Mouse (Mus musculus): ENCODE measurements around the gene Btbd9.
A peak's percentile ranks its signal among the peaks of the same experiment; 100 is the strongest.

Gene Btbd9

DNA sequence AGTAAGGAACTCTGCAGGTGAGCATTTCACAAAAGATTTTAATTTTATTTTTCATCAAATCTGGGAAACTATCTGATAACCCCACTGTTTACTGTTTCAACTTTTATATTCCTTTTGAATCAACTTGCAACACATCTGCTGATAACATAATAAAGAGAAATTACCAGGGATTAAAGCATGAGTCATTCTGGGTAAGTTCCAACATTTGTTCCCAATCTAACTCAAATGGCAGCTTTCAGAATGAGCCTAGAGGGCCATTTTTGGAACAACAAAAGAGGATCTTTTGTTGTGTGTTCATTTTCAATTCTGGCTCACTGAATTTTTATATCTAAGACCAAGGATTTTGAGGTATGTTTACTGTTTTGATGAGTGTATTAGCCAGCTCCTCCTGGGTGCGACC is 185.1 kb downstream of the Btbd9 start:
- DNase-seq (ENCODE audit: low read depth) = peak; percentile 60

DNA sequence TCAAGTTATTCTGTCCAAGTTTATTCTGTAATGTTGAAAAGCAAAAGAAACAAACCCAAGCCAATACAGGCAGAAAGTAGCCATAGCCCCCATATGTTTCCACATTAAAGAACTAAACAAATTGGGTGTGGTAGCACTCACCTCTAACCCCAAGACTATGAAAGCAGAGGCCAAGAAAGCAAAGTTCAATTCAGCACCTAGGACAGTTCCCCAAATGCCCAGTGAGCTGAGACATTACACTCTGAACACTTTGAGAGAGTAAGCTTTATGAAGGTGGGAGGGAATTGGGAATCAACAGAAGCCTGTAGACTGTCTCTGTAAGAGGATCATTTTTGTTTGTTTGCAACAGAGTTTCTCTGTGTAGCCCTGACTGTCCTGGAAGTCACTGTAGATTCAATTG is 186.6 kb downstream of the Btbd9 start:
- DNase-seq (ENCODE audit: low read depth) = peak; percentile 58

DNA sequence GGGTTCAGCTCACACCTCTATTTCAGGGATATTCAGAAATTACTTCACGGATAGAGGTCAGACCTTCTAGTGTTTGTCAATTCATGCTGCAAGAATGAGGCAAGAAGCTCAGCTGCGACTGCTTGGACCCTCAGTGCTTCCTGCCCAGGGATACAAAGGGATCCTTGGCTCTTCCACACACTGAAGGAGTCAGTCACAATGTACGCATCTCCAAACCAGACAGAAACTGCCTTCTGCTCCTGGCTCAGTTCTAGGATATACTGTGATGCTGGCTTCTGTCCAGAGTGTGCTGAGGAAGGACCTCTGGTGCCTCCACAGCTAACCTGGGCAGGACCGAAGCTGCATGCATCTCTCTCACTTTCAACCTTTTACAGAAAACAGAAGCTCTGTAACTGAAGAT is 187.5 kb downstream of the Btbd9 start:
- no peak for DNase-seq (ENCODE audit: low read depth)

DNA sequence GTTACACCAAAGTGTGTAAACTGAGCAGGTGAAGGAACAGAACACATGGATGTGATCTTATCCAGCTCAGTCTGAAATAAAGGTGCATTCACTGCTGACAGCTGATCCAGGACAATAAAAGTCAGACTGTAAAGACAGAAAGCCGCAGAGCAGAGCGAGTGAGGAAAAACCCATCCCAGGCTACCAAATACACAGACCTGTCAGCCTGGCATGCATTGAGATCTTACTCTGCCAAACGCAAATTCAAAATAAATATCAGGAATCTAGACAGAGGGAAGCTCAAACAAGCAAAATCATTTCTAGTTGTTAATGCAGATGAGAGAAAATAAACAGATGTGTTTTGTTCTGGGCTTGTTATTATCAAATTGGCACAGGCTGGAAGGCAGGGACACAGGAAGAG is 187.9 kb downstream of the Btbd9 start:
- DNase-seq (ENCODE audit: low read depth) = no peak

DNA sequence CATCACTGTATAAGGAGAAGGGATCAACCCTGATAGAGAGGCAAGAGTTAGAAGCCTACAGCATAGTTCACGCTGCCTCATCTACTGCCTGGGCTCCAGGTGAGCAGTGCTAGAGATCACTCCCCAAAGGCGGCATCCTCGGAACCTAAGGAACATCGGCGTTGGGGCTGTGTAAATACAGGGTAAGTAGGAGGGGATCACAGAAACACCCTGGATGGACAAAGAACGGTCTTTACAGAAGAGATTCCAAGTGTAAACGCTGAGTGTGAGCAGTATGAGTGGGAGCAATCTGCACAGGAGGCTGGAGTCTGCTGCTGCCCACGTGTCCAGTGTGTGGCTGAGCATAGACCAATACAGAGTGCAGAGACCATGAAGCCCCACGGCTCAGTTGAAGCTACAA is 190.0 kb downstream of the Btbd9 start:
- DNase-seq (ENCODE audit: low read depth) = no peak

DNA sequence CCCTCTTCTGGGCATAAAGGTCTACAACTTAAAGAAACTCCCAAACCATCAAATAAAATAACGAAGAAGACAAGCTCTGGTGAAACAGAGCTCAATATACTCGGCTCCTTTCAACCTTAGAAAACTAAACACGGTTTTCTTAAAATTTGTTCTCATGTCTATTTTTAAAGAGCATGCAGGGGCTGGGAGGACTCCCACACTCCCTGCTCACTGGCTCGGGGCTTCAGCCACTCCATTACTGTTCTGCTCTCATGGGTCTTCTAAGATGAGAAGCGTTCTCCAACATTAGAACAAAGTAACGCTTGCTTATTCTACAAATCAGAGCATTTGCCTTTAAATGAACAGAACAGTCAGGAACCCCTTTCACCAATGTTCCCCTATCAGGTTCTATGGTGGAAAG is 192.6 kb downstream of the Btbd9 start:
- no peak for DNase-seq (ENCODE audit: low read depth)

DNA sequence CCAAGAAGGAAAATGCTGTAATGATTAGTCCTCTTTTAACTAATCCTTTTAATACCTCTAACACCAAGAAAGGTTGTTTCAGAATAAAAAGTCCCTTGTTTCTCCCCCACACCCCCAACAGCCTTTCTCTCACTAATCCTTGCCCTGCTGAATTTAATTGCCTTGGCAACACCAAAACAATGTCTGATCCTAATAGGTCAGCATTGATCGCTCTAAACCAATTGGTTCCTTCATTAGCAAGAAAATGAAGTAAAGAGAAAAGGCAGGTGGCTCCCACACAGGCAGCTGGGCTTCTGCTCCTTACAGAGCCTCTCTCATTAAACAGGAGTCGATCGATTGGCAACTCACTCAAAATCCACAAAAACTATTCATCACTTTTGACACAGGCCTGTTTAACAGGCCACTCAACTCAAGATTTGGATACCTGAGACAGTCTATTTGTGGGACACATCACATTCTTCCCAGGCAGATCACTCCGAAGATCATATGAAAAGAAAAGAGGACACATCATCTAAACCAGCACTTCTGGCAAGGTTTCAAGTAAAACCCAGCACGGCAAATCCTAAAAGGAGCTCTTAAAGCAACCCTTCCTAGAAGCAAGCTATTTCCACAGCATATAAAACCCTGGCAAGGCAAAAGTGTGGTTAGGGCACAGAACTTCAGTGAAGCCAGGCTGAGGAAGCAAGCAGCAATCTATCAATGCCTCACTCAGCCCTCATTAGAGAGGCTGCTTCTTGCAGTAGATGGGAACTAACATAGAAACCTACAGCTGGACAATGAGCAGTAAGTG is 197.9 kb downstream of the Btbd9 start:
- peak; percentile 5 for DNase-seq (ENCODE audit: low read depth)

DNA sequence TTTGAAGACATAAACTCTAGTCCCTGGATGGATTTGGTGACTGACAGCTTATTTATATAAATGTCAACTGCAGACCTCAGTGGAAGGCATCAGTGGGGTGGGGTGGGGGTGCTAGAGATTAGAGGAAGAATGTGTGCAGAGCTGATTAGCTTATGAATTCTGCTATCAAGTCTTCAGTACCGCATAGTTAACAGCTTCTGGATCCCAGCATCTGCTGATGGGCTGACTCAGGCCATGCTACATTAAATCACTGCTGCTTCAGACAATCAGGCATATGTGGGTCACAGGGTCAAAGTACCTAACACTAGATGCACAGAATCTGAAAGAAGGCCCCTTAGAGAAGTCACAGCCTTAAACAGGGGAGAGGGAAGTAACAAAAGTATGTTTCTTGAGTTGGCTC is 198.5 kb downstream of the Btbd9 start:
- DNase-seq (ENCODE audit: low read depth) = no peak

DNA sequence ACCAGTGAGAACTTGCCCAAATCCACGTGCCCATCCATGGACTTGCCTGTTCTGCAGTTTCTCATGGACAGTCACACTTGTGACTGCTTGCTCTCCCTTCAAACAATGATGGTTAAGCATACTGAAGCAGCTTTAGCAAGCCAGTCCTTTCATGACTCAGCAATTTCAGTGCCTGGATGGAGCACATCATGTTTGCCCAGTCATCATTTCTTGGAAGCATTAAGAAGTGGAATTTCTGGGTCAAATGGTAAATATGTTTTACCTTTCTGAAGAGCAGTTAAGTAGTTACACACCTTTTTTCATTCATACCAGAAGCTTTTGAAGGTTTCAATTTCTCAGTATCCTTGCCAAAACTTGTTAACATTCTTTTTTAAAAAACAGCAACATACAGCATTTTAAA is 201.2 kb downstream of the Btbd9 start:
- peak; percentile 40 for DNase-seq (ENCODE audit: low read depth)

DNA sequence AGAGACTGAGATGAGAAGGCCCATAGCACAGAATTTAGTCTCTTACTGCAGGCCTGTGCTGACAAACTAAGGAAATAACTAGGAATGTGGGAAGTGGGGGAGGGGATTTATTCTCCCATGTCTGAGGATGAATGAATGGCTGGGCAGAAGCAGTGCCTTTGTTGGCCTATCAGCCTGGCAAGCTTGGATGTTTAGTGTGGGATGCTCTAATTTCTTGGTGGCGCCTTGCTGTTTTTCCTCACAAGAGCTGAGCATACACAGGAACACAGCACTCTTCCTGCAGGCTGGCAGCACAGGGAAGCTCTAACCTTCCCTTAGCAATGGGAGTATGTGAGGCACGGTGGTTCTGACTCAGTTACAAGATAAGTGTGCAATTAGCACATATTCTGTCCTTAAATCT is 207.7 kb downstream of the Btbd9 start:
- DNase-seq (ENCODE audit: low read depth) = no peak

DNA sequence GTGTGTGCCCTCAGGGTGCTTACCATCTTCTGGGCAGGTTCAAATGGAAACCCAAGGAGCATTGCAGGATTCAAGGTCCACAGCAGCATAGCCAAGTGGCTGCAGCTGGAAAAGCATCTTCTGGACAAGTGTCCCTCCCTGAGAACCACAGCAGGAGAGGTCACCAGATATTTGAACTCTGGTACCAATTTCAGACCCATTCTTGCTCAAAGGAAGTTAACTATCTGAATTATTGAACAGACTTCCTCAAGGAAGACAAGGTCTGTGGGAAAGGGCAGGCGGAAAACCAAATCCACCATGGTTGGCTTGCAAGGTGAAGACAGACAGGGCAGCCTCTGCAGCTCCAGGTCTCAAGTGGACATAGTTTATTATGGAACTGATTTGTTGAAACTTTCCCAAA is 211.6 kb downstream of the Btbd9 start:
- no peak for DNase-seq (ENCODE audit: low read depth)

DNA sequence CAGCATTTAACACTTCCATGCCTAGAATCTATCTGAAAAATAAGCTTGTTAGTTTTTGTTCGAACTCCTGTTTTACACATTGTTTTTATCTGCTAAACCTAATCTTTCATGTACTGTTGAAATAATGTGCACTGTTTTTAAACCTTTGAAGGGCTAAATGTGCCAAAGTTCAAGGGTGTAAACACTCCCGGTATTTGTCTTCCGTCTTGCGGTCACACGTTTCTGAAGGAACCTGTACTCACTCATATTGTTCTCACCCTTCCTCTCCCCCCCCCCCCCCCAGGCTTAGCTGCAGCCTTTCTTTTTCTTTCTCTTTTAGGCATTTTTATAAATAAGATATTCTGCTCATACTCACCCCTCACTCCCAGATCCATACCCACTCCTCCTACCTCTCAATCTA is 212.9 kb downstream of the Btbd9 start:
- no peak for DNase-seq (ENCODE audit: low read depth)

DNA sequence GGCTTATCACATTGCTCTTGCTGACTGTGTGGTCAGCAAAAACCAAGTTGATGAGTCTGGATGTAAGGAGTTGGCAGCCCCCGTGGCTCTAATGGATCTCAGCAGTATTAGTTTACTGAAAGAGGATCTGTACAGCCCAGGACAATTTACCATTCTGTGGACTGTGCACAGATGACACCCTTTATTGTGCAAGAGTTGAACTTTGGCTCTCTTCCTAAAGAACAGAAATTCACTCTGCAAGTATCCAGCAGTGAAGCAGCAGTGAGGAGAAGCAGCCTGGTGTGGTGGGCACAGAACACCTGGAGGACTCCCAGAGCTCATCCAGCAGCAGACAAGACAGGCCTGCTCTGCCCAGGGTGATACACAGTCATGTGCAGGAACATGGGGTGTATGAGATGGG is 215.6 kb downstream of the Btbd9 start:
- DNase-seq (ENCODE audit: low read depth) = peak; percentile 65

DNA sequence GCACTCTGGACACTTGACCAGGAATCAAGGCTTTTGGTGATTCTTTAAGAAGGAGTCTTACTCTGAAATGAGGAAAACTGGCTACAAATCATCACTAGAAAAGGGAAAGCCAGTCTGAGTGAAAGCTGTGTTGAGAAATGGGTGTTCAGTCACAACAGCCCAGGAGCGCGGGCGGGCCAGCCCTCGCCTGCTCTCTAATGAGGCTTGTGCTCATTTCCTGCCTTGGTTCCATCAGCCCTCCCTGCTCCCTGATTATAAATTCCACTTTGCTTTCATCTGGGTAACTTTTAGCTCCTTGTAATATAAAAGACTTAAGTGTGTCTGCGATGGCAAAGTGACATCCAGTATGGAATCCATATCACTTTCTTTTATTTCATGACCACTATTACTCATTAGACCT is 216.9 kb downstream of the Btbd9 start:
- no peak for DNase-seq (ENCODE audit: low read depth)

DNA sequence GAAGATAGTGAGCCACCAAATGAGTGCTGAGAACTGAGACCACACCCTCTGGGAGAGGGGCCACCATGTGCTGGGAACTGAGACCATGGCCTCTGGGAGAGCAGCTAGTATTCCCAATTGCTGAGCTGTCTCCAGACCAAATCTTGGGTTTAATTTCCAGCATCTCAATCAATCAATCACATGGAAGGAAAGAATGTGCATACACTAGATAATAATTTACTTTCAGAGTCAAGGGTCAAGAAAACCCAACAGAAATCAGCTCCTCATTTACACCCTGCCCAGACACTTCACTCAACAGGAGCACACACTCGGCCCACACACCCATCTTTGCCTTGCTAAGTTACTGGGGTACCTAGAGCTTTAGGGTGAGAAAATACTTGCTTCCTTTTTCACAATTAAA is 220.9 kb downstream of the Btbd9 start:
- DNase-seq (ENCODE audit: low read depth) = no peak

DNA sequence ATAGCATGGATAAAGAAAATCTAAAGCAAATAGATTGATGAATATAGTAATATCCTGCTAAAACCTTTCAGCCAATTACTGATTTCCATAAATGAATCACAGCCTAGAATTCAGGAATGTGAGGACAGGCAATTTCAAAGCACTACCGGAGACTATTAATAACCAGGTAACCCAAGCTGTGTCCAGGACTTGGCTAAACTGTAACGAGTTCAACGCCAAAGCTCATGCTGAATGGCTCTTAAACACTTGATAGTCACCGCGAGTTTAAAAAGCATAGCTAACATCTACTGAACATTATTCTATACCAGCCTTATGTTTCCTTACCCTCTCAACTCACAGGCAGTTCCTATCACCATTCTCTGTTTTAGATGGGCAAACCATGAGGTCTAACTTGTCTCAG is 221.9 kb downstream of the Btbd9 start:
- no peak for DNase-seq (ENCODE audit: low read depth)

DNA sequence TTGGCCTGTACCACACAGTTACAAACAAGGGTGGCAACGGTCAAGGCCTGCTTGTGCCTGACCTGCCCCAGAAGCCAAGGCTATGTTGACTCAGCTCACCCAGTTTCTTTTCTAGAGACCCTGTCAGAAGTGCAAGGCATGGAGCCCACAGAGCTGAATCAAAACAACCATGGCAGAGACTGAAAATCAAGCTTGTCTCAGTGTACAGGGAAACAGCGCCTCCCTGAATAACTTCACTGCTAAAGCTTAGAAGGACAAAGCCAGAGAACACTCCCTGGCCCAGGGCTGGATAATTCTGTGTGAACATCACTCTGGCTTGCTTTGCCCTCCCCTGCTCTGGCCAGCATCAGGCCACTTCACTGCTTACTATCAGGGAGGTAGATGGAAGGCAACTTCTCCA is 228.3 kb downstream of the Btbd9 start:
- DNase-seq (ENCODE audit: low read depth) = peak; percentile 7

DNA sequence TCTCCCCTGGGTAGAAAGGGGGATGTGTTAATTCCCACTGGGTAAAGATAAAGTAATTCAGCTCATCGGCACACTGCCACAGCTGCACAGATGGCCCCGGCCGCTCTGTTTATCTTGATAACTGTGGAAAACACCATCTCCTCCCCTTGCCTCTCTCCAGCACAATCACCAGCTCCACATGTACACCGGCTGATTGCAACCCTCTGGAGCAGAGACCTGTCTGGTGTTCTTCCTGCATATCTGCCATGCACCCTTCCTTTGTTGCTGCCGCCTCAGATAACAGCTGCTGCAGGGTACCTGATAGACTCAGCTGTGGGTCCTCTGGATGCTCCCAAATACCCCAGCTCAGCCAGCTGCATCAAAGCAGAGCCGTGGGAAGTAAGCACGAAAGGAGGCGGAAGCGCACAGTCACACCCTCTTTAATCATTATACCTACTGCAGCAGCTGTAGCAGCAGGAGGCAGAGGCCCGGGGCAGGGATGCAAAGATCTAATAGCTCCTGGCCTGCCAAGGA is 229.1 kb downstream of the Btbd9 start:
- no peak for DNase-seq (ENCODE audit: low read depth)

DNA sequence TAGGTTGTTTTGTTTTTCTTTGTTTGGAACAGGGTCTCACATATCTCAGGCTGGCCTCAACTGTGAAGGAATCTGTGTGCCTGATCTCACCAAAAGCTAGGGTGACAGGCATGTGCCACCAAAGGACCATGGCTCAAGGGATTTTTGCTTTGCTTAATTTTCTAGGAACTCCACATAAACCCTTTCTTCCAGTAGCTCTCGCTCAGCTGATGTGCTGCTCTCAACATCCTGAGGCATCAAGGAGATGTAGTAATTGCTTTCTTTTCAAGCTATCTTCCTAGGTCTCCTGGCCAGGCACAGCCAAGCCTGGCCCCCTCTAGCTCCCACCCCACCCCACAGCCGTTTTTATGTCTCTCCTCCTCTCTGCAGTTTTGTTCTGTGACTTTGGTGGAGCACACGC is 231.3 kb downstream of the Btbd9 start:
- no peak for DNase-seq (ENCODE audit: low read depth)

DNA sequence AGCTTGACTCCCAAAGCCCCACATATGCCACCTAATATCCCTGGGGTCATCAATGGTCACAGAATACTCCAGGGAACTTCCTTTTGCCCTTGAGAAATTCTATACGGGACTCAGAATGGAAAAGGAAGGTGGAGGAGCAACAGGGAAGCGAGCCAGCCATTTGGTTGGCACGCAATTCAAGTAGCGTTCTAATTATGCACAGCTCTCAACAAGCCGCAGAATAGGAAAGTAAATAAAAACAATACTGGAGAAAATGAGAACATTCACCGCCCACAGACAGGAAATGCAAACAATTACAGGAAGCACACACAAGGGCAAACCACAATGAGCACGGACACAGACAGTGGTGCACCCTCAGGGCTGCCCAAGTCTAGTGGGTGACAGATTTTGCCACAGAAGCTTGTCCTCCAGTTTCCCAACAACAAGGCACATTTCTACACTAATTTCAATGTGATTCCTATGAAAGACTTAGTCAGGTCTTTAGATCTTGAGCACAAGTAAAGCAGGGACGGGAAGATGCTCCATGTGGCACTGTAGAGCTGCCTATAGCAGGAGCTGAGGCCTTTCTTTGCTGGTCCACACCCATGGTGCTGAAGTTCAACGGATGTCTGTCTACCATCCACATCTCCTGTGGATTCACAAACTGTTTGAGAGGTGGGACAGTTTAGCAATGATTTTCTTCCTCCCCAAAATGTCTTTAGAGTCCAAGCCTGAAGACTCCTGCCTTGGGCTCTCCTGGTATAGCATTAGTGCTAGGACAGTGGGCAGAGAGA is 232.4 kb downstream of the Btbd9 start:
- peak; percentile 19 for DNase-seq (ENCODE audit: low read depth)

DNA sequence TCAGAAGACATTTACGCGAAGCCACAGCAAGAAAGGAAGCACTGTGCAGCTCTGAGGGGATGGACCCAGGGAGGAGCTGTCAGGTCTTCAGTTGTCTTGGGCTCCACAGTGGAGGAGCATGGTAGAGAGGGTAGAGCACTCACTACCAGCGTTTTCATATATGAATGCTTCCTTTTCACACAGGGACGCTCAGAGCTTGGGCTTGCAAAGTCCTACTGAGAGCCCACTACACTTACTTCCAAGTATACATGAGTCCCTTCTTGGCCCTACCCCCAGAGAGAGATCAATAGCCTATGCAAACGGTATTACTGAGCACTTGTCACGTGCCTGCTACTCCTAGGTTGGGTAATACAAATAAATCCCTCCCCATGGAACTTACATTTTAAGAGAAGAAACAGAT is 234.7 kb downstream of the Btbd9 start:
- DNase-seq (ENCODE audit: low read depth) = no peak

DNA sequence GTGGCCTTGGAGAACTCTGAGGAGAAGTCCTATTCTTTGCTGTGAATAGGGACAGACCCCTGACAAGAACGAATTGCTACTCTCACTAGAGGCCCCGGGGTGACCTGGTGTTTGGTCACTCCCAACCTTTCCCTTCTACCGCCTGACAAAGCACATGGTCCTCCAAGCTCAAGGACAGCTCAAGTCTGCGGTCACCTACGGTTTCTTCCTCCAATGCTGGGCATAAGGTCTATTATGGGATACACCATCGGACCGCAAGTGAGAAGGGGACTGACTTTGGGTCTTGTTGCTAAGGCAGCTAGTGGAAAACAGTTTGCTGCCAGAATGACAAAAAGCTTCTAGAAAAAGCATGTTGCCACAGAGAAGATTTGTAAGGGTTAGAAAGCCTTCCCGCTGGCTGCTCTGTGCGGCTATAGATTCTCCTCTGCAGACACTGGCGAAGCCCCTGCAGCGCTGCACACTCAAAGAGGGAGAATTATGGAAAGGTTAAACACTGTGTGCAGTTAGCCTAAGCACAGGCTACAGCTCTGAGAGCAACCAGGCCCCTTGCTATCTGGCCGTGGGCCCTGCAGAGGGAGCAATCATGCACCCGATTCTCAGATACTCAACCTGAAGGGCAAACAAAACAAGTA is 235.7 kb downstream of the Btbd9 start:
- no peak for DNase-seq (ENCODE audit: low read depth)

DNA sequence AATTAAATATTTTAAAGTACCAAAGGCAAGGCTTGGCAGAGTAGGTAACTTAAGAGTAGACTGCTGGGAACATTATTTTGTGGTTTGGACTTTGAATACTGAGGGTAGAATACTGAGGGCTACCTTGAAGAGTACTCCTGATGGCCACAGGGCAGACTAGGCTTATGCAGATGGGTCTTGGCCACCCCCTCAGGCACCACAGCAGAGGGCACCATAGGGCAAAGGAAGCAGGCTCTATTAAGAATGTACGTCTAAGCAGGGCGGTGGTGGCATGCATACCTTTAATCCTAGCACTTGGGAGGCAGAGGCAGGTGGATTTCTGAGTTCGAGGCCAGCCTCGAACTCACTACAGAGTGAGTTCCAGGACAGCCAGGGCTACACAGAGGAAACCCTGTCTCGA is 237.0 kb downstream of the Btbd9 start:
- DNase-seq (ENCODE audit: low read depth) = no peak

Data from NIH3T3 (cell line).